Mouse (Mus musculus): ENCODE results near the gene Crtc1.

DNA sequence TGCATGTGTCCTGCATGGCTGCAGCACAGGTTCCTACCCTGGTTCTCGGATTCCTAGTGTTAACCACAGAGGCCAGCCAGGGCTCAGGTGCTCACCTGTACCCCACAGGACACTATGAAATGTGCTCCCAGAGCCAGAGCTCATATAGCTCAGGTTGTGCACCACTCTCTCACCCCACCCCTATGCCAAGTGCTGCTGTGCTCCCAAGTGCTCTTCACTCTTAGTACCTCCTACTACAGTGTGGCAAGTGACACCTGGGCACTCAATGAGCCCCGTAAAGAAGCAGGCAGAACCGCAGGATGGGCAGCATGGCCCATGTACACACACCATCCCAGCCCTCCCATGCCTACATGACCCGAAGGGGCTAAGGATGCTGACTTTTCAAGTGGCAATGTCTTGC lies 29.4 kb upstream of the Crtc1 start:
- no peak for TF ChIP-seq POLR2A (IDR thresholded peaks at IDR 0.05; ENCODE audit: insufficient read depth, low read length)
- no peak for TF ChIP-seq CTCF (IDR thresholded peaks at IDR 0.05; ENCODE audit: low read depth, low read length)

All from ES-Bruce4 (cell line).